Mouse (Mus musculus): ENCODE results near the gene Lima1.
A peak's percentile ranks its signal among the peaks of the same experiment; 100 is the strongest.

- TF ChIP-seq CTCF (IDR thresholded peaks at IDR 0.05; ENCODE audit: low read depth) = peak; percentile 47
- no peak for TF ChIP-seq EP300 (IDR thresholded peaks at IDR 0.05; ENCODE audit: low read depth)
These were observed 59.3 kb downstream of the Lima1 start for GRCm38 (mm10) chr15:99815999-99816398.
